Mouse (Mus musculus) ovary, adult 18-20 months (tissue): ENCODE data around the gene Acot2.
"Not testable (repeated sequence)": the region's sequence is repeated elsewhere in the genome, so short reads cannot be mapped to it uniquely, and the experiment has no call there.

Experiments
- DNase-seq: peaks from one replicate; pipeline ENCODE4 v3.0.0; 2022; ENCODE audit warnings: low spot score, mixed read lengths

The Acot2 gene

DNA sequence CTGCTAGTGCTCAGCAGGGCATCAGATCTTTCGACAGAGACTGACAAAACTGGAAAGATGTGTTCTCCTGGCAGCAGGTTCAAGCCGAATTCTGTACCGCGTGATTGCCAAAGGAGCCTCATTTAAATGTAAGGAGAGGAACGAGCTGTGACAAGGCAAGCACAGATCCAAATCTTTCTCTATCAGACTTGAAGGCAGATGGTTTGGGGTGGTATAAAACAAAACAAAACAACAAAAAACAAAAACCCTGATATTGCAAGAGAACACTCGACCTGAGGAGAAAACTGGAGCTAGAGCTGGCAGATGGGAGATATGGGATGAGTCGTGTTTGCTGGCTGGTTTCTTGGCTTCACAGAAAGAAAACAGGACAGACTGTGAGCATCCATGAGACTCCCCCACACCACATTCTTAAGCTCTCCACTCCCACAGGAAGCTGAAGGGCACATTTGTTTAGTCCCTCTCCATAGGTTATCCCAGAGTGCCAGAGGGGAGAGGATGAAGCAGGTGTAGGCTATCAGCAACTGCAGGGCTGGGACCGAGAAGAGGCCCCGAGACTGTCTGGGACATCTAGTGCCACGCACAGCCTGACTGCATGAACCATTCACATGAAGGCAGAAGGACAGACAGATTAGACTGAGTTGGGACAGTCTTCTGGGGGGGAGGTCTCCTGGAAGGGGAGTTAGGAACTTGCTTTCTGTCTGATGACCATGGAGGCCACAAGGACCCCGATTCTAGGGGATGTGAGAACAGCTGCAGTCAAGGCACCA, 10.9 kb downstream of the Acot2 start:
- peak; percentile 27 for DNase-seq

GRCm38 (mm10) chr12:83999237-83999636, 11.6 kb downstream of the Acot2 start:
- peak; percentile 15 for DNase-seq

- DNase-seq = no peak
These were observed 12.8 kb downstream of the Acot2 start for GRCm38 (mm10) chr12:84000418-84000817.

DNA sequence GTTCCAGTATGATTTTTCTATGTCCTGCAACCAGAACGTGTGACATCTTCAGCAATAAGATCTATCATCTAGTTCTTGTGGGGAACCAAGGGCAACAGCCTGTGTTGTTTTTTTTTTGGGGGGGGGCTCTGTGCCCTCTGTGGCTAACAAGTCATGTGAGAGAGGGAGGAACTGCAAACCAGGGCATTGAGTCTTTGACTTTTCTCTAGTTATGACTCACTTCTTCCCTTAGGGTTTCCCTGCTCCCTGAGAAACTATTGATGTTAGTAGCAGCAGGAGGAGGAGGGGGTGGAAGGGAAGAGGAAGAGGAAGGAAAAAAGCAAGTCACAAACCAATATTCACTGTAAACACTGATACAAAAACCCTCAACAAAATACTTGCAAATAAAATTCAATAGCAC, 16.2 kb downstream of the Acot2 start:
- DNase-seq = no peak

GRCm38 (mm10) chr12:84008251-84008650, 20.6 kb downstream of the Acot2 start:
- DNase-seq = no peak

GRCm38 (mm10) chr12:84008729-84009128, 21.1 kb downstream of the Acot2 start:
- DNase-seq = no peak

GRCm38 (mm10) chr12:84009171-84009965, 21.7 kb downstream of the Acot2 start, which contains the start of gene Acot1:
Gene Acot1 (plus strand): TSS chr12:84009490.
- peak; percentile 76 for DNase-seq

- DNase-seq = no peak
These were observed 22.5 kb downstream of the Acot2 start for GRCm38 (mm10) chr12:84010201-84010600.

GRCm38 (mm10) chr12:84011251-84012040, 23.8 kb downstream of the Acot2 start:
- DNase-seq = peak; percentile 80

DNA sequence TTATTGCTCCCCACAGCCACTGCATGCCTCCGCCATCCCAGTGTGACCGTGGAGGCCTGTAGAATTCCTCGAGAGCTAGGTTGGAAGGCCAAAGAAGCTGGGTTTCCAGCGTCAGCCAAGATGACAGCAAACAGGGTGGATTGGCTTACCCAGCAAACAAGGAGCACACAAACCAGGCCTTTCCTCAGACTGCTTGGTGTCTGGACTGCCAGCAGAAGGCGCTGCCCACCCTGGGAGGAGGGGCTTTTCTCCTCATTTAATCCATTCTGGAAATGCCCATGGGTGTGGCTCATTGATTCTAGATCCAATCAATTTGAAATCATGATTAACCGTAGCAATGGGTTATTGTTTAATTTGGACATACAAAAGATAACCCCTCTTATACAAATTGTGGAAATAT, 25.5 kb downstream of the Acot2 start:
- DNase-seq = no peak

GRCm38 (mm10) chr12:84013701-84014100, 26.0 kb downstream of the Acot2 start:
- no peak for DNase-seq

GRCm38 (mm10) chr12:84020528-84020927, 32.9 kb downstream of the Acot2 start:
- DNase-seq = peak; percentile 34

- DNase-seq = not testable (repeated sequence)
These were observed 34.6 kb downstream of the Acot2 start for GRCm38 (mm10) chr12:84022266-84022665.

DNA sequence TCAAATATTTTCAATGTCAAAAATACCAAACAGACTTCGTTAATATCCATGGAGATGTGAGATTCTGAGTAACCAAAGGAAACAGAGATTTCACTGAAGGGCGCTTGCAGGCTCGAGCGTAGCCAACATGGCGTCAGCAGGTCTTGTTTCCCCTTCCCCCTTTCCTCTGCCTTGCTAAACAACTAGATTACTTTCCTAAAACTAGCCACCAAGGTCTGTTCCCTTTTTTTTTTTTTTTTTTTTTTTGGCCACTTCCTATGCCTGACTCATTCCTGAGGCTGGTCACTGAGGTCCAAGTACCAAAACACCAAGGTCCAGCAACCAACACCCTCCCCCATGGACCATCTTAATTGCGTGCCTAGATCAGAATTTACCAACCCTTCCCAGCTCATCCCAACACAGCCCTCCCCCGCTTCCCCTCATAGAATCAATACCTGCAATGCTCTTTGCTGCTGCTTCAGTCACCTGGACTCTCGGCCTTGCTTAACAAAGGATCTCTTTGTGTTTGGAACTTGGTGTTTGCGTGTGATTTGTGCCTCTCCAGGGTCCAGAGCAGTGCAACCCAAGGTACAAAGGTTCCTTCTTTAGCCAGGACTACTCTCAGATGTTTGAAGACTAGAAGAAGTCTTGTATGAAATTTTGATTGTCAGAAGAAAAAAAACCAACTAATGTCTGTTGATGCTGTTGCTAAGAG, 35.5 kb downstream of the Acot2 start:
- no peak for DNase-seq

DNA sequence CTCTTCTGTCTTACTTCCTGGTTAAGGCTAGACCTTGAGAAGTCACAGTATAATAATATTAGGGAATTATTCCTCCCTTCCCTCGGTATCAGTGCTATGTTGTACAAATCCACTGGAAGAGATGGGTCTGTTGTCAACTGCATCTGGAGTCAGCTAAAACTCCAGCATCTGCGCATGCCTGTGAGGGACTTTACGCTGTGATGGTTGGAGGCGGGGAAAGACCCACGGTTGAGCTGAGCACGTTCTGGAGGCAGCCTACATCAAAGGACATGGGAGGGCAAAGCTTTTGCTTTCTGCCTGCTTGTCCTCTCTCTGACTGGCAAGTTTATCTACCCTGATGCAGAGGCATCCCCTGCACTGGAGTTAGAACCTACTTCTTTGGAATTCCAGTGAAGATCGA, 38.2 kb downstream of the Acot2 start:
- DNase-seq = no peak

GRCm38 (mm10) chr12:84028328-84028727, 40.7 kb downstream of the Acot2 start:
- not testable (repeated sequence) for DNase-seq

DNA sequence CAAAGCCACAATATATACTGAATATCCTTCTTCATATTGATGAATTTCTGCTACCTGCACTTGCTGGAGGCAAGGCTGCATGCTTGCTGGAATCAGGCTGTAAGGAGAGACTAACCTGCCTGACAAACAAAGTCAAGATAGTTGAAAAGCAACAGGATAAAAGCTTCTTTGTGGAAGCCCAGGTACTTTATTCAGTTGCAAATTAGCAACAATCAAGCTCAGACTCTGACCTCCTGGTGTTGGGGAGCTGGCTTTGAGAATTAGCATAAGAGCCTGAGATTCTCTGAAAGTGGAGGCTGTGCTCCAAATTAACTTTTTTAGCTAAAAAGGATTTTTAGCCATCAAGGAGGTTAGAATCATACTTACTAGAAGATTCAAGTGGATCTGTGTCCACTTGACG, 41.4 kb downstream of the Acot2 start:
- DNase-seq = not testable (repeated sequence)

DNA sequence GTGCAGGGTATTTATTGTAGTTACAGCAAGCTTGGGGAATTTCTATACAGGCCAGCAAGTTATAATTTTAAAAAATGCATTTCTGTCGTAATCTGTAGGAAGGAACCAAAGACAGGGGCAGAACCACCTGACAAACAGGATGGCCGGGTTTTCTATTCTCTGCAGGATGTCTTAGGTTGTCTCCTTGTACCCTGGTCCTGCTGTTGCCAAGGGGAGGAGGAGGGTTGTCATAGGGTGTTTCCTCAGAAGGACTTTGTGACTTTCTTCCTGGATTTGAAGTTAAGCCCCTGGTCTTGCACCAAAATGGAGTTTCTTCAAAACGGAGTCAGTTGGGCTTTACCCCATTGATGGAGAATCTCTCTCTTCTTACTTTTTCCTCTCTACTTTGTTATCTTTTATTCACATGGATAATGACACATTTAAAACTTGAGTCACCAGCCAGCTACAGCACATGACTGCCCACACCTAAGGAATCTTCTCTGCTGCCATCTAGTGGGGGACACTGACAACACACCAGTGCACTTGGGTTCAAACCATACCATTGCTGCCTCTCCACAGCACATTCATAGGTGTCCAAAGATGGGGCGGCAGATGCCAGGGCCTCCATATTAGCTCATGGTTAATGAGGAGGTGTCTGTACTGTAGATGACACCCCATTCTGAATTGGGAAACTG, 43.1 kb downstream of the Acot2 start:
- DNase-seq = peak; percentile 25

- no peak for DNase-seq
These were observed 45.2 kb downstream of the Acot2 start for GRCm38 (mm10) chr12:84032854-84033253.

GRCm38 (mm10) chr12:84033302-84033701, 45.6 kb downstream of the Acot2 start:
- not testable (repeated sequence) for DNase-seq

GRCm38 (mm10) chr12:84034108-84034507, 46.4 kb downstream of the Acot2 start:
- DNase-seq = no peak
